Mouse (Mus musculus) kidney, adult 2 months (tissue): Measurements from ENCODE around the gene Gm14190.

Experiments used
- CTCF ChIP-seq: fragments of 200-500 bp; conservative IDR thresholded peaks from 2 replicates; pipeline ENCODE4 v1.5.1; 2011; ENCODE audit warnings: low read depth, mild to moderate bottlenecking, control low read depth, low read length, moderate library complexity, mixed read lengths; ENCODE audit not compliant: insufficient read depth, insufficient read length
- POLR2A ChIP-seq: fragments of 200-500 bp; IDR thresholded peaks from one replicate; pipeline ENCODE4 v1.6.1; 2011; ENCODE audit warnings: low read depth, low read length, control low read depth

DNA sequence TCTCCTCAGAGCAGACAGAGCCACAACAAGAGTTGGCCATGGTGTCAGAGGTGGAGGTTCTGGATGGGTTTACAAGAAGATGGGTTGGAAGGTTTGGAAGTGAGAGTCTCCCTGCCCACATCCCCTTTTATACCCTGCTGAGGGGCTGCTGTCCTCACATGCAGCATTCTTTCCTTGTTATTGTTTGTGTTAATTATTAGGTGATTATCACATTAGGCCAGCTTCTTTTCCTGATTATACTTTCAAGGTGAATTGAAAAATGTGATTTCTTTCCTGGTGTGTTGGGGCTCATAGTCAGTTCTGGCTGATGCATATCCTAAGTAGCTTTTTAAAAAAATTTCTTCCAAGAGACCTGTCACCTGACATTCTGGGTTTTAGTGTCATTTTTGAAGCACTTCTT is 24.7 kb downstream of the Gm14190 start, which contains the start of gene Krtap4-6:
- TF ChIP-seq CTCF, result no peak
- no peak for TF ChIP-seq POLR2A
